ENCODE assay signal across 21 mouse cellular contexts in genomic region chr5:16424745-16425144, GRCm38 (mm10).
"Had no signal": no experiment of that assay in that cellular context is flagged by ENCODE, and none has a peak within 500 bp of the region (broad histone marks: within the 10 kb centered on the region; RNA-seq: fewer than 3 reads in every experiment).

No protein-coding gene starts in this region.

- H3K27me3 ChIP-seq: kidney, embryonic 15.5 days; limb, embryonic 13.5 days; liver, embryonic 12.5 days; liver, embryonic 15.5 days; lung, embryonic 15.5 days; neural tube, embryonic 12.5 days; neural tube, embryonic 15.5 days had no signal

- H3K36me3 ChIP-seq: kidney, embryonic 15.5 days; limb, embryonic 10.5 days; limb, embryonic 13.5 days; liver, embryonic 12.5 days; liver, embryonic 15.5 days; lung, embryonic 15.5 days; neural tube, embryonic 12.5 days; neural tube, embryonic 15.5 days had no signal

- H3K9me3 ChIP-seq: kidney, embryonic 15.5 days; limb, embryonic 10.5 days; limb, embryonic 13.5 days; liver, embryonic 12.5 days; liver, embryonic 15.5 days; lung, embryonic 15.5 days; neural tube, embryonic 12.5 days; neural tube, embryonic 15.5 days had no signal

- H3K4me1 ChIP-seq: kidney, embryonic 15.5 days; limb, embryonic 10.5 days; limb, embryonic 13.5 days; liver, embryonic 12.5 days; liver, embryonic 15.5 days; lung, embryonic 15.5 days; neural tube, embryonic 12.5 days; neural tube, embryonic 15.5 days had no signal

- H3K27ac ChIP-seq: kidney, embryonic 15.5 days; layer of hippocampus, adult 2 months; limb, embryonic 10.5 days; limb, embryonic 13.5 days; liver, embryonic 12.5 days; liver, embryonic 15.5 days; lung, embryonic 15.5 days; neural tube, embryonic 12.5 days; neural tube, embryonic 15.5 days had no signal

- ATAC-seq: liver, embryonic 12.5 days had no signal

- H3K9ac ChIP-seq: kidney, embryonic 15.5 days; limb, embryonic 13.5 days; liver, embryonic 12.5 days; liver, embryonic 15.5 days; lung, embryonic 15.5 days; neural tube, embryonic 12.5 days; neural tube, embryonic 15.5 days had no signal

- H3K4me2 ChIP-seq: kidney, embryonic 15.5 days; limb, embryonic 13.5 days; liver, embryonic 12.5 days; liver, embryonic 15.5 days; lung, embryonic 15.5 days; neural tube, embryonic 12.5 days; neural tube, embryonic 15.5 days had no signal

- DNase-seq: kidney, adult 11 months; kidney, adult 8-10 months; kidney, postnatal 10 days; kidney, postnatal 4 days; layer of hippocampus, adult 9-11 months; liver; lung, adult 18-20 months; lung, postnatal 10 days; lung, postnatal 36 days; midbrain, embryonic 14.5 days; thymus, adult 18-20 months; thymus, postnatal 36 days had no signal

- H3K4me3 ChIP-seq: kidney, embryonic 15.5 days; layer of hippocampus, adult 2 months; limb, embryonic 10.5 days; limb, embryonic 13.5 days; liver, embryonic 12.5 days; liver, embryonic 15.5 days; lung, embryonic 15.5 days; neural tube, embryonic 12.5 days; neural tube, embryonic 15.5 days had no signal
